Mouse (Mus musculus) forebrain, embryonic 16.5 days (tissue): ENCODE data around the gene Tuba4a. TPM values are rescaled to one million over a fixed set of nuclear protein-coding genes. Genes with fewer than 3 reads are reported as not detected.
"Not testable (repeated sequence)": the region's sequence is repeated elsewhere in the genome, so short reads cannot be mapped to it uniquely, and the experiment has no call there.

ENCODE experiments used
- ATAC-seq: fragments of 200-750 bp; cut with Nextera tagmentation; 2 replicates; pipeline ENCODE4 v1.8.0; 2017; ENCODE audit warnings: mild to moderate bottlenecking, moderate library complexity
- H3K27ac ChIP-seq: fragments of 300-500 bp; sonication (generic); 2 replicates; pipeline ENCODE4 v1.5.1; 2014; ENCODE audit warnings: low read length, control low read depth
- H3K27me3 ChIP-seq: fragments of 300-500 bp; sonication (generic); replicated peaks from 2 replicates; pipeline ENCODE4 v1.6.1; 2014; ENCODE audit warnings: low read length; ENCODE audit not compliant: control insufficient read depth, insufficient read depth
- H3K36me3 ChIP-seq: fragments of 300-500 bp; sonication (generic); 2 replicates; pipeline ENCODE4 v1.6.1; 2014; ENCODE audit not compliant: control insufficient read depth, insufficient read depth
- H3K4me1 ChIP-seq: fragments of 300-500 bp; sonication (generic); replicated peaks from 2 replicates; pipeline ENCODE4 v1.6.1; 2014; ENCODE audit warnings: low read length; ENCODE audit not compliant: control insufficient read depth, insufficient read depth
- H3K4me2 ChIP-seq: fragments of 300-500 bp; sonication (generic); 2 replicates; pipeline ENCODE4 v1.6.1; 2014; ENCODE audit warnings: mild to moderate bottlenecking, low read length, control low read depth
- H3K4me3 ChIP-seq: fragments of 300-500 bp; sonication (generic); replicated peaks from 2 replicates; pipeline ENCODE4 v1.5.1; 2014; ENCODE audit warnings: mild to moderate bottlenecking, low read length, control low read depth
- H3K9ac ChIP-seq: fragments of 300-500 bp; sonication (generic); replicated peaks from 2 replicates; pipeline ENCODE4 v1.6.1; 2014; ENCODE audit warnings: low read depth, low read length, control low read depth
- H3K9me3 ChIP-seq: fragments of 300-500 bp; sonication (generic); 2 replicates; pipeline ENCODE4 v1.6.1; 2016; ENCODE audit warnings: low read length; ENCODE audit not compliant: control insufficient read depth
- WGBS: fragments of 180-500 bp; shearing (Covaris S2); extraction: QIAGEN DNeasy Blood & Tissue Kit; methylation state at CpG from one replicate; pipeline ENCODE4 v1.1.7; 2014; 5-methylcytosine and 5-hydroxymethylcytosine counted together
- polyA plus RNA-seq: library from polyadenylated mRNA; unstranded; fragments of >200 nt; fragmentation: Nextera tagmentation; extraction: Ambion mirVana; gene quantifications from 2 replicates; pipeline ENCODE4 v1.2.1, GENCODE M21; 2015

Tuba4a gene
- polyA plus RNA-seq, 1 experiment from 2014 or later = 18.7 TPM

- Histone ChIP-seq H3K27me3 (no peaks in the 10 kb centered on the region), H3K9me3 (no peaks in the 10 kb centered on the region), H3K4me1 (peaks cover 16% of the 10 kb centered on the region), H3K4me3 (no peak overlapping the region), H3K9ac (no peak overlapping the region), H3K36me3 (peaks cover 6% of the 10 kb centered on the region), H3K27ac (no peak overlapping the region), H3K4me2 (no peak overlapping the region)
- WGBS = 79% methylated on average over 10 of the region's 10 CpGs
- ATAC-seq = no peak
Observed at GRCm38 (mm10) chr1:75239591-75239990, 19.9 kb upstream of the Tuba4a start.

GRCm38 (mm10) chr1:75236117-75237050 is 16.7 kb upstream of the Tuba4a start, which contains the start of gene Dnajb2:
Dnajb2 (plus strand) TSS chr1:75236406.
- Histone ChIP-seq H3K9ac (peak within 1 kb of the TSS; percentile 92), H3K27me3 (no peaks in the 10 kb centered on the region), H3K4me3 (peak within 1 kb of the TSS; percentile 76), H3K4me1 (peaks cover 18% of the 10 kb centered on the region), H3K36me3 (peaks cover 6% of the 10 kb centered on the region; the same call in 1 of the 2 replicates), H3K4me2 (peak within 1 kb of the TSS; percentile 84), H3K27ac (peak within 1 kb of the TSS; percentile 68), H3K9me3 (no peaks in the 10 kb centered on the region)
- under 1% methylated on average over 63 of the region's 64 CpGs for WGBS
- ATAC-seq = peak; percentile 82

- WGBS = 1% methylated on average over 8 of the region's 8 CpGs
Observed at GRCm38 (mm10) chr1:75234606-75235005, 14.9 kb upstream of the Tuba4a start.

GRCm38 (mm10) chr1:75232489-75232888 is 12.8 kb upstream of the Tuba4a start:
- WGBS = 69% methylated on average over 4 of the region's 4 CpGs
- H3K9me3 ChIP-seq, ATAC-seq, H3K27me3 ChIP-seq, H3K36me3 ChIP-seq, H3K4me3 ChIP-seq, H3K4me2 ChIP-seq, H3K27ac ChIP-seq, H3K9ac ChIP-seq: not testable (repeated sequence)
- peaks cover 18% of the 10 kb centered on the region for H3K4me1 ChIP-seq

More at GRCm38 (mm10) chr1:75234606-75235005, 14.9 kb upstream of the Tuba4a start:
- Histone ChIP-seq H3K4me2 (no peak overlapping the region), H3K4me3 (no peak overlapping the region), H3K27ac (no peak overlapping the region), H3K9me3 (no peaks in the 10 kb centered on the region), H3K4me1 (peaks cover 18% of the 10 kb centered on the region), H3K36me3 (no peaks in the 10 kb centered on the region), H3K27me3 (no peaks in the 10 kb centered on the region), H3K9ac (no peak overlapping the region)
- ATAC-seq = peak; percentile 65

- ATAC-seq = no peak
- no peak within 1 kb of the TSS for H3K4me3 ChIP-seq
- no peak within 1 kb of the TSS for H3K4me2 ChIP-seq
- H3K36me3 ChIP-seq = no peaks in the 10 kb centered on the region
- no peaks in the 10 kb centered on the region for H3K27me3 ChIP-seq
- H3K27ac ChIP-seq = no peak within 1 kb of the TSS
- 72% methylated on average over 5 of the region's 5 CpGs for WGBS
- no peaks in the 10 kb centered on the region for H3K9me3 ChIP-seq
- no peak within 1 kb of the TSS for H3K9ac ChIP-seq
- H3K4me1 ChIP-seq = peaks cover 11% of the 10 kb centered on the region
Observed at GRCm38 (mm10) chr1:75231664-75232152, 12.0 kb upstream of the Tuba4a start, which contains the start of gene A630095N17Rik. A630095N17Rik (minus strand) TSS chr1:75232102.

GRCm38 (mm10) chr1:75231224-75231623 is 11.6 kb upstream of the Tuba4a start:
- Histone ChIP-seq H3K4me3 (no peak overlapping the region), H3K9me3 (no peaks in the 10 kb centered on the region), H3K27ac (no peak overlapping the region), H3K4me1 (peaks cover 10% of the 10 kb centered on the region), H3K9ac (no peak overlapping the region), H3K27me3 (no peaks in the 10 kb centered on the region), H3K36me3 (no peaks in the 10 kb centered on the region), H3K4me2 (no peak overlapping the region)
- ATAC-seq = no peak
- 81% methylated on average over 4 of the region's 4 CpGs for WGBS

GRCm38 (mm10) chr1:75230335-75230994 is 10.8 kb upstream of the Tuba4a start:
- Histone ChIP-seq H3K27me3 (no peaks in the 10 kb centered on the region), H3K9ac (no peak overlapping the region), H3K27ac (no peak overlapping the region), H3K4me1 (peaks cover 6% of the 10 kb centered on the region), H3K36me3 (no peaks in the 10 kb centered on the region), H3K9me3 (no peaks in the 10 kb centered on the region), H3K4me3 (no peak overlapping the region), H3K4me2 (no peak overlapping the region)
- WGBS = 76% methylated on average over 7 of the region's 7 CpGs
- no peak for ATAC-seq

- WGBS = 71% methylated on average over 4 of the region's 4 CpGs
- H3K27ac ChIP-seq = no peak overlapping the region
- no peaks in the 10 kb centered on the region for H3K4me1 ChIP-seq
- H3K4me3 ChIP-seq = no peak overlapping the region
- H3K4me2 ChIP-seq = no peak overlapping the region
- H3K36me3 ChIP-seq = no peaks in the 10 kb centered on the region
- no peaks in the 10 kb centered on the region for H3K9me3 ChIP-seq
- no peak for ATAC-seq
- H3K27me3 ChIP-seq = no peaks in the 10 kb centered on the region
- H3K9ac ChIP-seq = no peak overlapping the region
Observed at GRCm38 (mm10) chr1:75229158-75229557, 9.5 kb upstream of the Tuba4a start.

- Histone ChIP-seq H3K27me3 (0 out of 2 replicates have a peak, but pooled peaks cover 2% of the 10 kb centered on the region), H3K27ac (no peak overlapping the region), H3K36me3 (no peaks in the 10 kb centered on the region), H3K9me3 (no peaks in the 10 kb centered on the region), H3K4me1 (no peaks in the 10 kb centered on the region), H3K9ac (no peak overlapping the region), H3K4me3 (no peak overlapping the region), H3K4me2 (no peak overlapping the region)
- no peak for ATAC-seq
- 74% methylated on average over 1 of the region's 1 CpGs for WGBS
Observed at GRCm38 (mm10) chr1:75227653-75228052, 8.0 kb upstream of the Tuba4a start.
